Mouse (Mus musculus) liver, adult 2 months (tissue): ENCODE results near the gene Fam171a2. TPM values are rescaled to one million over a fixed set of nuclear protein-coding genes. Genes with fewer than 3 reads are reported as not detected.

ENCODE experiments used
- DNase-seq: peaks from one replicate; pipeline ENCODE4 v3.0.0-alpha.2; 2011; ENCODE audit warnings: low read depth, low spot score; ENCODE audit errors: extremely low read depth
- H3K27ac ChIP-seq: fragments of 200-500 bp; replicated peaks from 2 replicates; pipeline ENCODE4 v1.5.1; 2012; ENCODE audit warnings: low read depth, mild to moderate bottlenecking, control low read depth, inconsistent platforms, low read length; ENCODE audit not compliant: insufficient read depth
- H3K27me3 ChIP-seq: fragments of 200-500 bp; 2 replicates; pipeline ENCODE4 v1.6.1; 2012; ENCODE audit warnings: mild to moderate bottlenecking, moderate library complexity, low read length, inconsistent platforms; ENCODE audit not compliant: control insufficient read depth, insufficient read depth
- H3K36me3 ChIP-seq: fragments of 200-500 bp; 2 replicates; pipeline ENCODE4 v1.6.1; 2012; ENCODE audit warnings: low read length, inconsistent platforms; ENCODE audit not compliant: control insufficient read depth, insufficient read depth
- H3K4me1 ChIP-seq: fragments of 200-500 bp; 2 replicates; pipeline ENCODE4 v1.6.1; 2011; ENCODE audit warnings: low read length; ENCODE audit not compliant: control insufficient read depth, insufficient read depth
- H3K4me3 ChIP-seq: fragments of 200-500 bp; 2 replicates; pipeline ENCODE4 v1.5.1; 2011; ENCODE audit warnings: low read depth, mild to moderate bottlenecking, control low read depth, low read length, moderate library complexity; ENCODE audit not compliant: insufficient read depth
- H3K79me2 ChIP-seq: fragments of 200-500 bp; 2 replicates; pipeline ENCODE4 v1.6.1; 2012; ENCODE audit warnings: inconsistent platforms, mild to moderate bottlenecking, low read length, moderate library complexity; ENCODE audit not compliant: control insufficient read depth, insufficient read depth
- H3K9ac ChIP-seq: fragments of 200-500 bp; 2 replicates; pipeline ENCODE4 v1.6.1; 2012; ENCODE audit warnings: low read depth, mild to moderate bottlenecking, control low read depth, inconsistent platforms, low read length
- CTCF ChIP-seq: fragments of 200-500 bp; IDR thresholded peaks from 2 replicates; pipeline ENCODE4 v1.5.1; 2011; ENCODE audit warnings: low read depth, low read length, control low read depth
- POLR2A ChIP-seq: fragments of 200-500 bp; IDR thresholded peaks from 2 replicates; pipeline ENCODE4 v1.6.1; 2011; ENCODE audit warnings: low read length, control low read depth; ENCODE audit not compliant: insufficient read depth; ENCODE audit errors: extremely low read depth
- WGBS: fragments of 180-500 bp; shearing (Covaris S2); methylation state at CpG from one replicate; pipeline ENCODE4 v1.1.7; 2018; 5-methylcytosine and 5-hydroxymethylcytosine counted together
- polyA plus RNA-seq: library from polyadenylated mRNA; depleted of rRNA; stranded (reverse); fragments of >200 nt; gene quantifications from 2 replicates; pipeline ENCODE4 v1.2.3, GENCODE M21; 2012
- total RNA-seq: library from RNA; depleted of rRNA; stranded (reverse); fragments of >200 nt; gene quantifications from 2 replicates; pipeline ENCODE4 v1.2.3, GENCODE M21; 2014

Fam171a2 gene
- total and polyA plus RNA-seq, 2 experiments = 1.0 to 1.8 TPM

- no peak for DNase-seq
- TF ChIP-seq CTCF (no peak), POLR2A (no peak)
- Histone ChIP-seq H3K79me2 (no peaks in the 10 kb centered on the region), H3K27me3 (peaks cover 19% of the 10 kb centered on the region), H3K4me3 (no peak overlapping the region), H3K36me3 (no peaks in the 10 kb centered on the region), H3K27ac (no peak overlapping the region), H3K9ac (no peak overlapping the region), H3K4me1 (no peaks in the 10 kb centered on the region)
- 60% methylated on average over 17 of the region's 17 CpGs for WGBS
Measured at GRCm38 (mm10) chr11:102449043-102450008, 1.8 kb upstream of the Fam171a2 start.

DNA sequence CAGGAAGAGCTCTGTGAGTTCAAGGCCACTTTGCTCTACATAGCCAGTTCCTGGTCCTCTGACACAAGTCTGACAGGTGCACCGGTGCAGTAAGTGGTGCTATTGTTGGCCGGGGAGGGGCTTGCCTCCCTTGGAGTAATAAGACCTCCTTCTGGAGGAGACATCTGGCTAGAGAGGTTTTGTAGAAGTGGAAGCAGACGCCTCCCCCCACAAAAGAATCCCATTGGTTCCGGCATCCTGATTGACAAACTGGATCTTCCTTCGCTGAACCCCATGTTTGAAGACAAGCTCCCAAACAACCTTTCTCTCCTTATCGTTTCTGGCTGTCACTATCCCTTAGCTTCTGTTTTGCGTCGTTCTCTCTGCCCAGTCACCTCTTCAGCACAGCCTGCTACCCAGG, 845 bp upstream of the Fam171a2 start:
- Histone ChIP-seq H3K79me2 (no peaks in the 10 kb centered on the region), H3K27ac (no peak overlapping the region), H3K4me1 (no peaks in the 10 kb centered on the region), H3K9ac (no peak overlapping the region), H3K27me3 (peaks cover 19% of the 10 kb centered on the region), H3K4me3 (no peak overlapping the region), H3K36me3 (no peaks in the 10 kb centered on the region)
- 26% methylated on average over 8 of the region's 8 CpGs for WGBS
- TF ChIP-seq CTCF (no peak), POLR2A (no peak)
- DNase-seq = no peak

DNA sequence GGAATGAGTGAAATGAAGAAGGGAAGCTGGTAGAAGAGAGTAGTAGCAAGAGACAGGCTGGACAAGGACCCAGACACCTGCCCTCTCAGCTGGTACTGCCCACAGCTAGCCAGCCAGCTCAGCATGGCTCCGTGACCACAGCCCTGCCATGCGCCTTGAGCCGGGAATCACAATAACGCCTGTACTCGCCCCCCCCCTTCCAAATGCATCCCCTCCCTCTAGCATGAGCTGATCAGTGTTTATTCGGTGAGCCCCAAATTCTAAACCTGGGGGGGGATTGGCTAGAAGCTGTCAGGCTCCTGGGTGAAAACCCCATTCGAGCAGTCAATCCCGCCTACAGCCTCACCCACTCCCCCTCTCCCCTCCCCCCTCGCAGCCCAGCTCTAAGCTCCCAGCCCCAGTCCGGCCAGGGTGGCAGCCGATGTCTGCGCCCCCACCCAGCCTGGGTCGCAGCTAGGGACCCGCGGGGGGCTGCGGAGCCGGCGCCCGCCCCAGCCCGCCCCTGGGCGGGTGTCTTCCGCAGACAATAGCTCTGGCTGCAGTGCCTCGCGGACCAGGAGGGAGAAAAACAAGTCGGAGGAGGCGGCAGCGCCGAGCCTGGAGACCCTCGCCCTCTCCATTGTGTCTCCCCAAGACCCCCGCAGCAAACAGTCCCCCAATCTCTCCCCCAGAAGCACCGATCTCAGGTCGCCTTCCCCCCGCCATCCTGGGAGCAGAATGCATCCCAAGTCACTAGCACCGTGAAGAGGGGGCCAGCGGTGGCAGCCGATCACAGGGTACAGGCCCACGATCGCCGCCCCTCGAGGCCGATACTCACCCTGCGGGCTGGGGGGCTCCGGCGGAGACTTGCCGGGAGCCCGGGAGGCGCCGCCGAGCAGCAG, 661 bp downstream of the Fam171a2 start:
- DNase-seq = no peak
- Histone ChIP-seq H3K36me3 (no peaks in the 10 kb centered on the region), H3K4me3 (peak overlapping the region; percentile 74), H3K4me1 (no peaks in the 10 kb centered on the region), H3K27ac (peak overlapping the region; percentile 38), H3K9ac (peak overlapping the region; percentile 74), H3K79me2 (no peaks in the 10 kb centered on the region), H3K27me3 (peaks cover 19% of the 10 kb centered on the region)
- TF ChIP-seq CTCF (no peak), POLR2A (no peak)
- 3% methylated on average over 48 of the region's 49 CpGs for WGBS

GRCm38 (mm10) chr11:102445891-102446361, 1.6 kb downstream of the Fam171a2 start:
- no peaks in the 10 kb centered on the region for H3K4me1 ChIP-seq
- no peaks in the 10 kb centered on the region for H3K79me2 ChIP-seq
- no peak overlapping the region for H3K4me3 ChIP-seq
- no peak for TF ChIP-seq CTCF
- no peak for TF ChIP-seq POLR2A
- H3K27ac ChIP-seq = no peak overlapping the region
- no peak for DNase-seq
- no peak overlapping the region for H3K9ac ChIP-seq
- 46% methylated on average over 7 of the region's 7 CpGs for WGBS
- H3K27me3 ChIP-seq = peaks cover 19% of the 10 kb centered on the region
- no peaks in the 10 kb centered on the region for H3K36me3 ChIP-seq

DNA sequence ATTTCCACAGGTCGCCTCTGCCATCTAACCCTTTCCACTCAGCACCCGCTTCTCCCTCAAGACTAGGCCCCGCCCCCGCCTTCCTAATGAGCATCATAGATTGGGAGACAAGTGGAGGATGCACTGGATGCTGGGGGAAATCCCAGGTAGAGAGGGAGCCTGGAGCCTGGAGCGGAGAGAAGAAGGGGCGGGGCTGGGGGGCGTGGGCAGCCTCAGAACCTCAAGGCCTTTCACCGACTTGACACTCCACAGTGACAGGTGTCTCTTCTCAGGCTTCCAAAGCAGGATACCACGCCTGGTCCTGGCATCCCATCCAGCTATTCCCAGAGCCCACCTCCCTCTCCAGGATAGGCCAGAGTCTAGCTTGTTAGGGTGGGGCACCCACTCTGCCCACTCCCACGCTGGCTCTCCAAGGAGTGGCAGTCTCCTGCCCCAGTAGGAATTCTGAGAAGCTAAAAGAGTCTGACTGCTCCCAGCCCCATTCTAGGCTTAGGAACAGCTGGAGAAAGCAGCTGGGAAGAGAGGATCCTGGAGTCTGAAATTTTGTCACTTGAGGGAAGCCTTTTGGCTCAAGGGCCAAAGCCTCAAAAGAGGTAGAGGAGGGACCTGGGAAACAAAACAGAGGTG, 2.1 kb downstream of the Fam171a2 start:
- H3K27me3 ChIP-seq = peaks cover 19% of the 10 kb centered on the region
- H3K4me1 ChIP-seq = no peaks in the 10 kb centered on the region
- no peak overlapping the region for H3K27ac ChIP-seq
- H3K9ac ChIP-seq = no peak overlapping the region
- no peak for TF ChIP-seq CTCF
- DNase-seq = no peak
- WGBS = 31% methylated on average over 10 of the region's 10 CpGs
- no peaks in the 10 kb centered on the region for H3K79me2 ChIP-seq
- no peaks in the 10 kb centered on the region for H3K36me3 ChIP-seq
- no peak overlapping the region for H3K4me3 ChIP-seq
